Mouse (Mus musculus): Measurements from ENCODE around the gene Trappc13. TPM values are rescaled to one million over a fixed set of nuclear protein-coding genes. Genes with fewer than 3 reads are reported as not detected.
"Not testable (repeated sequence)": the region's sequence is repeated elsewhere in the genome, so short reads cannot be mapped to it uniquely, and the experiment has no call there.

Gene Trappc13
- polyA plus RNA-seq (2015; fragmentation: Nextera tagmentation; extraction: Ambion mirVana) = 43.7 and 44.3 TPM in 2 replicates

DNA sequence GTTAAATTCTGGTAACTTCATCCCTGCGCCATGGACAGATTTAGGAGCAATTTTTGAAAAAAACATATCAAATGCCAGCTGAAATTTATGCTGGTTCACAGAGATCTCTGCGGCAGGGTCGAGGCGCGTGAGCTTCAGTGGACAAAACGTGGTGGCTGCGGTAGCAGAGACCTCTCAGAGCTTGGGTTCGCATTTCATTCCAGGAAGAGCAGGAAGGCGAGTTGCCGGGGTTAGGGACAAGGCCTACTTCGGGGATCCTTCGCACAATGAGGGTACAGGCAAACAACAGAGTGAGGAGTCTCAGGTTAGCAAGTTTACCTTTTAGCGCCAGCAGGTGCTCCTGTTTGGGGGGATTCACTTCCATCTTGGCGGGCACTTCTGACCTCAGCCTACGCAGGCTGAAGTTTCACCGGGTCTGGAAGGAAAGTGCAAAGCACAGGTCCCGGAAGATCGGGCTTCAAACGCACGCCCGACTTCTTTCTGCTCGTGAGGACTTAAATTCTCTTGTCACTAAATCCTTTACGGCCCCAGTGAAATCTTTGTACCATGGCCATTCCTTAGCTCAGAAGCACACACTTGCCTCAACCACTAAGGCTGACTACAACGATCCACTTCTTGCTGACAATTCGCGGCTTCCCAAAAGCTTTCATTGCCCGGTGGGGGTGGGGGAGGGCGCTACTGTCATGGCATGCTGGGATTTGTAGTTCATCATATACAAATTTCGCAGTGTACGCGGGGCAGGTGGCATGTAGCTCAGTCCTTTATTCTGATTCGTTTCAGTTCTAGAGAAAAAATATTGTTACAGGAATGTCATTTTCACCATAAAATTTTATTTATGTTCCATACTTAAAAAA, at the start of gene Trappc13:
Gene Trappc13, minus strand, starts transcription at position 674 of the 854 bp plus-strand sequence.
- Histone ChIP-seq H3K4me2 (peak within 1 kb of the TSS; percentile 71), H3K27ac (peak within 1 kb of the TSS; percentile 84), H3K9ac (peak within 1 kb of the TSS; percentile 90), H3K4me1 (replicated peaks) (peaks cover 16% of the 10 kb centered on the region), H3K9me3 (replicated peaks) (no peaks in the 10 kb centered on the region), H3K36me3 (no peaks in the 10 kb centered on the region; the same call in 1 of the 2 replicates), H3K27me3 (no peaks in the 10 kb centered on the region), H3K4me3 (peak within 1 kb of the TSS; percentile 97)
- ATAC-seq (replicated peaks; ENCODE audit: insufficient number of reproducible peaks, insufficient read depth, low FRiP score, low read depth) = peak; percentile 88
- WGBS = under 1% methylated on average over 32 of the region's 32 CpGs

DNA sequence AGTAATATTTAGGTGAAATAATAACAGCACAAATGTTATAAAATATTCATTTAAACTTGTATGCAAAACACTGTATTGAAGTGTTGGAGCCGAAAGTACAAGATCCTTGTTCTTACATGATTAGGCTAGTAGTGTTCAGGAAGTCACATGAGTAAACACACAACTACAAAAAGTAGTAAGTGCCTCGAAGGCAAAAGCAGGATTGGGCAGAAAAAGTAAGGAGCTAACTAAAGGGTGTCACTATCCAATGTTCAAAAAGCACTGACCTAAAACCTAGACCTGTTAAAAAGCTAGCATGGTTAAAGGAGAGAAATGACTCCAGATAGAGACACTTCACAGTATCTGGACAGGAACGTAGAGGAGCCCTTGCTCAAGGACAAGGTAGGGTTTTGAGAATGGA, 49.2 kb upstream of the Trappc13 start:
- Histone ChIP-seq H3K4me1 (replicated peaks) (peaks cover 13% of the 10 kb centered on the region), H3K9me3 (replicated peaks) (no peaks in the 10 kb centered on the region), H3K4me2 (peak overlapping the region; percentile 65), H3K27me3 (no peaks in the 10 kb centered on the region), H3K27ac (no peak overlapping the region), H3K4me3 (peak overlapping the region; percentile 76), H3K9ac (peak overlapping the region; percentile 75), H3K36me3 (peaks cover 3% of the 10 kb centered on the region; the same call in 1 of the 2 replicates)
- no peak for ATAC-seq (replicated peaks; ENCODE audit: insufficient number of reproducible peaks, insufficient read depth, low FRiP score, low read depth)
- WGBS = 44% methylated on average over 3 of the region's 3 CpGs

DNA sequence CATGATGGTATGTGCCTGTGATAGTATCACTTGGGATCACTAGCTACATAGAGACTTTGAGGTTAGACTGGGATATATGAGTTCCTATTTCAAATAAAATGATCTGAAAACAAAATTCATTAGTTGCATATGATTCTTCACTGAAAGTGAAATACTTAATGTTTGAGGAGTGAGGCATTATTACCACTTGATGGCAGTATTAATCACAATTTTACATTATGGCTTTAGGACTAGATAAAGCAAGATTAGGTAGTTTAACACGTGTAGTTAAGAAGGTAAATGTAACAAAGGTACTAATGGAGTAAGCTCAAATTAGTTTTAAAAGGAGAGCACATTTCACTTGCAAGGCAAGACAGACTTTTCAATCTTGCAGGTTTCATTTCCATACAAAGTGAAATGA, 26.0 kb upstream of the Trappc13 start:
- Histone ChIP-seq H3K9ac (no peak overlapping the region), H3K4me3 (no peak overlapping the region), H3K36me3 (peaks cover 32% of the 10 kb centered on the region), H3K4me1 (replicated peaks) (no peaks in the 10 kb centered on the region), H3K4me2 (no peak overlapping the region), H3K27me3 (no peaks in the 10 kb centered on the region), H3K9me3 (replicated peaks) (no peaks in the 10 kb centered on the region), H3K27ac (no peak overlapping the region)
- ATAC-seq (replicated peaks; ENCODE audit: insufficient number of reproducible peaks, insufficient read depth, low FRiP score, low read depth) = no peak
- 63% methylated on average over 1 of the region's 1 CpGs for WGBS

GRCm38 (mm10) chr13:104195891-104196290, 17.6 kb upstream of the Trappc13 start:
- not testable (repeated sequence) for H3K9me3 ChIP-seq (replicated peaks); ATAC-seq (replicated peaks; ENCODE audit: insufficient number of reproducible peaks, insufficient read depth, low FRiP score, low read depth); H3K27me3 ChIP-seq; H3K27ac ChIP-seq; H3K4me1 ChIP-seq (replicated peaks); H3K4me3 ChIP-seq; H3K4me2 ChIP-seq; H3K9ac ChIP-seq
- peaks cover 35% of the 10 kb centered on the region for H3K36me3 ChIP-seq

- Histone ChIP-seq H3K27me3 (no peaks in the 10 kb centered on the region), H3K4me2 (no peak overlapping the region), H3K4me1 (replicated peaks) (no peaks in the 10 kb centered on the region), H3K36me3 (peaks cover 24% of the 10 kb centered on the region), H3K9me3 (replicated peaks) (no peaks in the 10 kb centered on the region), H3K9ac (no peak overlapping the region), H3K27ac (no peak overlapping the region), H3K4me3 (no peak overlapping the region)
- WGBS = 54% methylated on average over 4 of the region's 4 CpGs
- no peak for ATAC-seq (replicated peaks; ENCODE audit: insufficient number of reproducible peaks, insufficient read depth, low FRiP score, low read depth)
Measured at GRCm38 (mm10) chr13:104187357-104187756, 9.1 kb upstream of the Trappc13 start.

- no peaks in the 10 kb centered on the region for H3K9me3 ChIP-seq (replicated peaks)
- 10% methylated on average over 13 of the region's 13 CpGs for WGBS
- ATAC-seq (replicated peaks; ENCODE audit: insufficient number of reproducible peaks, insufficient read depth, low FRiP score, low read depth) = no peak
- H3K4me3 ChIP-seq = peak overlapping the region; percentile 97
- peak overlapping the region; percentile 81 for H3K27ac ChIP-seq
- peak overlapping the region; percentile 90 for H3K9ac ChIP-seq
- no peaks in the 10 kb centered on the region for H3K27me3 ChIP-seq
- H3K4me1 ChIP-seq (replicated peaks) = peaks cover 16% of the 10 kb centered on the region
- no peaks in the 10 kb centered on the region; the same call in 1 of the 2 replicates for H3K36me3 ChIP-seq
- H3K4me2 ChIP-seq = peak overlapping the region; percentile 64
Measured at GRCm38 (mm10) chr13:104179176-104179888, 1.1 kb upstream of the Trappc13 start.

DNA sequence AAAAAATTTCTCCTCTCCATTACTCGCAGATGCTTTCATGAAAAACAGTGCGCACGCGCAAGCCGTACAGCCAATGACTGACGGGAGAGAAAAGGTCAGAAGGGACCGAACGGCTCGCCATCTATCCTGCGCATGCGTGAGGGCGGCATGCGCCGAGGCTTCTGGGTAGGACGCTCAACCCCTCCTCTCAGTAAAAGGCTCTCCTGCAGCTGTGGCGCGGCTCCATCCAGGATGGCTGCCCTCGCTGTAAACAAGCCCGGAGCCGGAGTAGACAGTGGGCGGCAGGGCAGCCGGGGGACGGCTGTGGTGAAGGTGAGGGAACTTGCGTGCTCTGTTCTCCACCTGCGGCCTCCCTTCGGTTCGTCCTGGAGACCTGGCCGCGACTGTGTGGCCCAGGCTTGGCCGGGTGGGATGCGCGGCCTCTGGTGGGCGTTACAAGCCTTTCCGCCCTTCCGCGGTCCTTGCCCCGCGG, 417 bp upstream of the Trappc13 start, which contains the start of gene Trim23:
Gene Trim23, plus strand, starts transcription at position 148 of the 472 bp plus-strand sequence.
- Histone ChIP-seq H3K36me3 (no peaks in the 10 kb centered on the region; the same call in 1 of the 2 replicates), H3K27ac (peak within 1 kb of the TSS; percentile 84), H3K9ac (peak within 1 kb of the TSS; percentile 90), H3K27me3 (no peaks in the 10 kb centered on the region), H3K4me3 (peak within 1 kb of the TSS; percentile 97), H3K4me1 (replicated peaks) (peaks cover 16% of the 10 kb centered on the region), H3K9me3 (replicated peaks) (no peaks in the 10 kb centered on the region), H3K4me2 (peak within 1 kb of the TSS; percentile 71)
- ATAC-seq (replicated peaks; ENCODE audit: insufficient number of reproducible peaks, insufficient read depth, low FRiP score, low read depth) = peak; percentile 99
- WGBS = under 1% methylated on average over 38 of the region's 38 CpGs

DNA sequence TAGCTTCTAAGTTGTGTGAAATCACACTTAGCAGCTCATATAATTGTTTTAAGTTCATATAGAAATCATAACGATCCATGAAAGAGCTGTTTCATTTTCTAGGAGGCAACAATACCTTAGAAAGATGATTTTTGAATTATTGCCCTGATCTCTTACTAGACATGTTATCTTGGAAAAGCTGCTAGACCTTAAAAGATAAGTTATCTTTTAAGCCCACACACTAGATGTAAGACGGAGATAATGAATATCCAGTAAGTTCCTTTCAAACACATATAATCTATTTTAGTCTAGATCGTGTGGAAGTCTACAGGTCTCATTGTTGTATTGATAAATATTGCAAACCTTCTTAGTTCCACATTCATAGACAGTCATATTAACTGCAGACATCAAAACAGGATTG, 1.4 kb downstream of the Trappc13 start:
- peak overlapping the region; percentile 62 for H3K4me2 ChIP-seq
- no peak overlapping the region; the same call in 1 of the 2 replicates for H3K9ac ChIP-seq
- H3K27me3 ChIP-seq = no peaks in the 10 kb centered on the region
- H3K4me1 ChIP-seq (replicated peaks) = peaks cover 16% of the 10 kb centered on the region
- H3K36me3 ChIP-seq = no peaks in the 10 kb centered on the region; the same call in 1 of the 2 replicates
- H3K9me3 ChIP-seq (replicated peaks) = no peaks in the 10 kb centered on the region
- no peak overlapping the region for H3K27ac ChIP-seq
- H3K4me3 ChIP-seq = peak overlapping the region; percentile 40
- 61% methylated on average over 3 of the region's 3 CpGs for WGBS
- ATAC-seq (replicated peaks; ENCODE audit: insufficient number of reproducible peaks, insufficient read depth, low FRiP score, low read depth) = no peak

- peaks cover 8% of the 10 kb centered on the region for H3K4me1 ChIP-seq (replicated peaks)
- ATAC-seq (replicated peaks; ENCODE audit: insufficient number of reproducible peaks, insufficient read depth, low FRiP score, low read depth) = no peak
- no peaks in the 10 kb centered on the region for H3K9me3 ChIP-seq (replicated peaks)
- H3K27ac ChIP-seq = no peak overlapping the region
- H3K9ac ChIP-seq = no peak overlapping the region
- no peaks in the 10 kb centered on the region for H3K27me3 ChIP-seq
- no peak overlapping the region for H3K4me3 ChIP-seq
- peaks cover 19% of the 10 kb centered on the region for H3K36me3 ChIP-seq
- no peak overlapping the region for H3K4me2 ChIP-seq
Measured at GRCm38 (mm10) chr13:104172498-104172897, 5.8 kb downstream of the Trappc13 start.

- no peak overlapping the region for H3K4me3 ChIP-seq
- H3K36me3 ChIP-seq = peaks cover 23% of the 10 kb centered on the region
- no peaks in the 10 kb centered on the region for H3K27me3 ChIP-seq
- H3K9me3 ChIP-seq (replicated peaks) = no peaks in the 10 kb centered on the region
- peaks cover 3% of the 10 kb centered on the region; the same call in 1 of the 2 replicates for H3K4me1 ChIP-seq (replicated peaks)
- WGBS = 90% methylated on average over 5 of the region's 5 CpGs
- no peak overlapping the region for H3K27ac ChIP-seq
- H3K4me2 ChIP-seq = no peak overlapping the region
- no peak overlapping the region for H3K9ac ChIP-seq
- ATAC-seq (replicated peaks; ENCODE audit: insufficient number of reproducible peaks, insufficient read depth, low FRiP score, low read depth) = no peak
Measured at GRCm38 (mm10) chr13:104171711-104172110, 6.6 kb downstream of the Trappc13 start.

- no peaks in the 10 kb centered on the region for H3K4me1 ChIP-seq (replicated peaks)
- no peak overlapping the region for H3K27ac ChIP-seq
- H3K4me2 ChIP-seq = no peak overlapping the region
- H3K4me3 ChIP-seq = no peak overlapping the region
- 77% methylated on average over 1 of the region's 1 CpGs for WGBS
- H3K9ac ChIP-seq = no peak overlapping the region
- no peaks in the 10 kb centered on the region for H3K9me3 ChIP-seq (replicated peaks)
- no peaks in the 10 kb centered on the region for H3K27me3 ChIP-seq
- peaks cover 22% of the 10 kb centered on the region for H3K36me3 ChIP-seq
- ATAC-seq (replicated peaks; ENCODE audit: insufficient number of reproducible peaks, insufficient read depth, low FRiP score, low read depth) = no peak
Measured at GRCm38 (mm10) chr13:104155686-104156085, 22.6 kb downstream of the Trappc13 start.
